Mouse (Mus musculus): ENCODE data around the gene Vmn1r51. TPM values are rescaled to one million over a fixed set of nuclear protein-coding genes. Genes with fewer than 3 reads are reported as not detected.
"Not testable (repeated sequence)": the region's sequence is repeated elsewhere in the genome, so short reads cannot be mapped to it uniquely, and the experiment has no call there.

Gene Vmn1r51
- not detected in 2 replicates for polyA plus RNA-seq (2015; fragmentation: Nextera tagmentation; extraction: Ambion mirVana)

- not testable (repeated sequence) for H3K27ac ChIP-seq; ATAC-seq; H3K4me1 ChIP-seq; H3K9ac ChIP-seq; H3K36me3 ChIP-seq (ENCODE audit: poor library complexity, severe bottlenecking); H3K27me3 ChIP-seq; H3K4me3 ChIP-seq; H3K4me2 ChIP-seq
- peaks cover 11% of the 10 kb centered on the region; the same call in 1 of the 2 replicates for H3K9me3 ChIP-seq (replicated peaks)
- WGBS: 87% methylated on average over 1 of the region's 1 CpGs
Measured at GRCm38 (mm10) chr6:90122296-90122695, at the start of gene Vmn1r51. Gene Vmn1r51, plus strand, starts transcription at chr6:90122596.

- Histone ChIP-seq H3K27ac (no peak within 1 kb of the TSS), H3K9ac (no peak within 1 kb of the TSS), H3K4me2 (no peak within 1 kb of the TSS), H3K27me3 (no peaks in the 10 kb centered on the region), H3K4me3 (no peak within 1 kb of the TSS), H3K9me3 (replicated peaks) (peaks cover 22% of the 10 kb centered on the region), H3K4me1 (no peaks in the 10 kb centered on the region), H3K36me3 (ENCODE audit: poor library complexity, severe bottlenecking) (no peaks in the 10 kb centered on the region)
- WGBS: 81% methylated on average over 4 of the region's 4 CpGs
- no peak for ATAC-seq
Measured at GRCm38 (mm10) chr6:90078406-90078805, 44.0 kb upstream of the Vmn1r51 start, which contains the start of gene Vmn1r49. Gene Vmn1r49, minus strand, starts transcription at chr6:90078506.

GRCm38 (mm10) chr6:90100566-90100965, 21.8 kb upstream of the Vmn1r51 start:
- Histone ChIP-seq H3K4me2 (no peak overlapping the region), H3K36me3 (ENCODE audit: poor library complexity, severe bottlenecking) (no peaks in the 10 kb centered on the region), H3K4me3 (no peak overlapping the region), H3K4me1 (no peaks in the 10 kb centered on the region), H3K27me3 (no peaks in the 10 kb centered on the region), H3K9me3 (replicated peaks) (peaks cover 22% of the 10 kb centered on the region), H3K27ac (no peak overlapping the region), H3K9ac (no peak overlapping the region)
- 91% methylated on average over 2 of the region's 2 CpGs for WGBS
- no peak for ATAC-seq

GRCm38 (mm10) chr6:90101130-90101529, 21.3 kb upstream of the Vmn1r51 start, which contains the start of gene Vmn1r50:
Gene Vmn1r50, plus strand, starts transcription at chr6:90101430.
- Histone ChIP-seq H3K4me3 (no peak within 1 kb of the TSS), H3K4me2 (no peak within 1 kb of the TSS), H3K36me3 (ENCODE audit: poor library complexity, severe bottlenecking) (no peaks in the 10 kb centered on the region), H3K9ac (no peak within 1 kb of the TSS), H3K9me3 (replicated peaks) (peaks cover 22% of the 10 kb centered on the region), H3K27me3 (no peaks in the 10 kb centered on the region), H3K4me1 (no peaks in the 10 kb centered on the region), H3K27ac (no peak within 1 kb of the TSS)
- 59% methylated on average over 2 of the region's 2 CpGs for WGBS
- ATAC-seq: no peak

- H3K9me3 ChIP-seq (replicated peaks): peaks cover 15% of the 10 kb centered on the region; the same call in 1 of the 2 replicates
- WGBS: 85% methylated on average over 3 of the region's 3 CpGs
- ATAC-seq: no peak
Measured at GRCm38 (mm10) chr6:90160139-90160538, 37.7 kb downstream of the Vmn1r51 start.

GRCm38 (mm10) chr6:90174508-90174907, 52.1 kb downstream of the Vmn1r51 start, which contains the start of gene Vmn1r52:
Gene Vmn1r52, plus strand, starts transcription at chr6:90174808.
- no peak within 1 kb of the TSS for H3K4me2 ChIP-seq
- peaks cover 8% of the 10 kb centered on the region; the same call in 1 of the 2 replicates for H3K9me3 ChIP-seq (replicated peaks)
- H3K36me3 ChIP-seq (ENCODE audit: poor library complexity, severe bottlenecking): no peaks in the 10 kb centered on the region
- H3K27ac ChIP-seq: no peak within 1 kb of the TSS
- no peak within 1 kb of the TSS for H3K9ac ChIP-seq
- 75% methylated on average over 2 of the region's 2 CpGs for WGBS
- no peak within 1 kb of the TSS for H3K4me3 ChIP-seq
- H3K27me3 ChIP-seq: no peaks in the 10 kb centered on the region
- ATAC-seq: no peak
- H3K4me1 ChIP-seq: no peaks in the 10 kb centered on the region

More at GRCm38 (mm10) chr6:90160139-90160538, 37.7 kb downstream of the Vmn1r51 start:
- Histone ChIP-seq H3K27ac (no peak overlapping the region), H3K36me3 (ENCODE audit: poor library complexity, severe bottlenecking) (no peaks in the 10 kb centered on the region), H3K27me3 (no peaks in the 10 kb centered on the region), H3K4me1 (no peaks in the 10 kb centered on the region), H3K9ac (no peak overlapping the region), H3K4me3 (no peak overlapping the region), H3K4me2 (no peak overlapping the region)

Other genes with a start within 250 kb of the Vmn1r51 start
- gene Vmn1r42, start 246.2 kb upstream of the Vmn1r51 start, polyA plus RNA-seq (2015; fragmentation: Nextera tagmentation; extraction: Ambion mirVana): not detected in 2 replicates
- gene Vmn1r43, start 246.2 kb upstream of the Vmn1r51 start, polyA plus RNA-seq (2015; fragmentation: Nextera tagmentation; extraction: Ambion mirVana): not detected in 2 replicates
- not detected in 2 replicates for gene Vmn1r44, start 238.9 kb upstream of the Vmn1r51 start, polyA plus RNA-seq (2015; fragmentation: Nextera tagmentation; extraction: Ambion mirVana)
- gene Vmn1r45, start 182.0 kb upstream of the Vmn1r51 start, polyA plus RNA-seq (2015; fragmentation: Nextera tagmentation; extraction: Ambion mirVana): not detected in 2 replicates
- not detected in 2 replicates for gene Vmn1r46, start 153.3 kb upstream of the Vmn1r51 start, polyA plus RNA-seq (2015; fragmentation: Nextera tagmentation; extraction: Ambion mirVana)
- not detected in 2 replicates for gene Vmn1r47, start 106.4 kb upstream of the Vmn1r51 start, polyA plus RNA-seq (2015; fragmentation: Nextera tagmentation; extraction: Ambion mirVana)
- not detected in 2 replicates for gene Vmn1r48, start 85.8 kb upstream of the Vmn1r51 start, polyA plus RNA-seq (2015; fragmentation: Nextera tagmentation; extraction: Ambion mirVana)
- gene Vmn1r49, start 44.1 kb upstream of the Vmn1r51 start, polyA plus RNA-seq (2015; fragmentation: Nextera tagmentation; extraction: Ambion mirVana): not detected in 2 replicates
- not detected in 2 replicates for gene Vmn1r50, start 21.2 kb upstream of the Vmn1r51 start, polyA plus RNA-seq (2015; fragmentation: Nextera tagmentation; extraction: Ambion mirVana)
- not detected in 2 replicates for gene Vmn1r52, start 52.2 kb downstream of the Vmn1r51 start, polyA plus RNA-seq (2015; fragmentation: Nextera tagmentation; extraction: Ambion mirVana)
- gene V1ra8, start 80.2 kb downstream of the Vmn1r51 start, polyA plus RNA-seq (2015; fragmentation: Nextera tagmentation; extraction: Ambion mirVana): not detected in 2 replicates
- not detected in 2 replicates for gene Vmn1r53, start 101.8 kb downstream of the Vmn1r51 start, polyA plus RNA-seq (2015; fragmentation: Nextera tagmentation; extraction: Ambion mirVana)
- not detected in 2 replicates for gene Vmn1r54, start 123.7 kb downstream of the Vmn1r51 start, polyA plus RNA-seq (2015; fragmentation: Nextera tagmentation; extraction: Ambion mirVana)
- not detected in 2 replicates for gene BC048671, start 178.6 kb downstream of the Vmn1r51 start, polyA plus RNA-seq (2015; fragmentation: Nextera tagmentation; extraction: Ambion mirVana)
- gene Chst13, start 202.6 kb downstream of the Vmn1r51 start, polyA plus RNA-seq (2015; fragmentation: Nextera tagmentation; extraction: Ambion mirVana): 0.18 TPM in 1 of 2 replicates, not detected in the other
- not detected in 2 replicates for gene Uroc1, start 210.7 kb downstream of the Vmn1r51 start, polyA plus RNA-seq (2015; fragmentation: Nextera tagmentation; extraction: Ambion mirVana)
- gene Zxdc, start 246.9 kb downstream of the Vmn1r51 start, polyA plus RNA-seq (2015; fragmentation: Nextera tagmentation; extraction: Ambion mirVana): 9.1 and 10.3 TPM in 2 replicates